Mouse (Mus musculus): Measurements from ENCODE around the gene Neurod4. TPM values are rescaled to one million over a fixed set of nuclear protein-coding genes. Genes with fewer than 3 reads are reported as not detected.
A peak's percentile ranks its signal among the peaks of the same experiment; 100 is the strongest.
"Not testable (repeated sequence)": the region's sequence is repeated elsewhere in the genome, so short reads cannot be mapped to it uniquely, and the experiment has no call there.

Neurod4 gene
- polyA plus RNA-seq, 2 experiments = 0.06 TPM; not detected in 1

DNA sequence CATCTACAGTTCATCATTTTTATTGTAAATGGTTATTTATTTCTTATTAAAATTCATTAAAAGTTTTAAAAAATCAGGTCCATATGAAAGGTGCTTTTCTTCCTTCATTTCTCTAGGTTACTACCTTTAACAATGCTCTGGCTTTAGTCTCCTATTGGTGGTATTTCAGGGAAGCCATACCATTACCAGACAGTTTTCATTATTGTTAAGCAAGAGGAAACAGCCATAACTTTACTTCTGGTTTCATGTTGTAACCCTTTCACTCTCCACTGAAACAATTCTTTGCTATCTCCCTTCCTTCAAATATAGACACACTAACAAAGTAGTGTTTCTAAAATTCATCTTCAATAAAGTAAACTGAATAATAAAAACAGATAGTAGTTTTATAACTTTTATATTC, 35.8 kb upstream of the Neurod4 start:
- no peaks in the 10 kb centered on the region for H3K9me3 ChIP-seq (ENCODE audit: control insufficient read depth, low read length)
- H3K36me3 ChIP-seq (ENCODE audit: control insufficient read depth, insufficient read depth, low read length) = no peaks in the 10 kb centered on the region
- H3K9ac ChIP-seq (ENCODE audit: low read depth, low read length, severe bottlenecking) = no peak overlapping the region
- H3K27ac ChIP-seq (replicated peaks; ENCODE audit: low read depth, low read length) = no peak overlapping the region
- ATAC-seq (ENCODE audit: low FRiP score, low read depth) = no peak
- no peak overlapping the region for H3K4me2 ChIP-seq (replicated peaks; ENCODE audit: low read depth, low read length, severe bottlenecking)
- no peaks in the 10 kb centered on the region for H3K27me3 ChIP-seq (ENCODE audit: control insufficient read depth, insufficient read depth, low read length)
- TF ChIP-seq POLR2A (IDR thresholded peaks at IDR 0.05; ENCODE audit: borderline replicate concordance, extremely low read depth, insufficient read depth, insufficient read length) = no peak
- no peak overlapping the region for H3K4me3 ChIP-seq (replicated peaks; ENCODE audit: low read length)
- no peaks in the 10 kb centered on the region for H3K4me1 ChIP-seq (ENCODE audit: control insufficient read depth, insufficient read depth, low read length)
- DNase-seq (ENCODE audit: low spot score) = no peak

- TF ChIP-seq POLR2A (IDR thresholded peaks at IDR 0.05; ENCODE audit: borderline replicate concordance, extremely low read depth, insufficient read depth, insufficient read length) = no peak
- Histone ChIP-seq H3K27ac (replicated peaks; ENCODE audit: low read depth, low read length) (no peak overlapping the region), H3K4me2 (replicated peaks; ENCODE audit: low read depth, low read length, severe bottlenecking) (no peak overlapping the region), H3K9ac (ENCODE audit: low read depth, low read length, severe bottlenecking) (no peak overlapping the region), H3K9me3 (ENCODE audit: control insufficient read depth, low read length) (no peaks in the 10 kb centered on the region), H3K36me3 (ENCODE audit: control insufficient read depth, insufficient read depth, low read length) (no peaks in the 10 kb centered on the region), H3K27me3 (ENCODE audit: control insufficient read depth, insufficient read depth, low read length) (no peaks in the 10 kb centered on the region), H3K4me1 (ENCODE audit: control insufficient read depth, insufficient read depth, low read length) (no peaks in the 10 kb centered on the region), H3K4me3 (replicated peaks; ENCODE audit: low read length) (no peak overlapping the region)
- 72% methylated on average over 2 of the region's 2 CpGs for WGBS
- ATAC-seq (ENCODE audit: low FRiP score, low read depth) (peak; percentile 89), DNase-seq (ENCODE audit: low spot score) (peak; percentile 67)
These were observed 34.2 kb upstream of the Neurod4 start for GRCm38 (mm10) chr10:130314110-130314829.

GRCm38 (mm10) chr10:130313531-130313930, 33.5 kb upstream of the Neurod4 start:
- Histone ChIP-seq H3K4me2 (replicated peaks; ENCODE audit: low read depth, low read length, severe bottlenecking) (no peak overlapping the region), H3K9ac (ENCODE audit: low read depth, low read length, severe bottlenecking) (no peak overlapping the region), H3K36me3 (ENCODE audit: control insufficient read depth, insufficient read depth, low read length) (no peaks in the 10 kb centered on the region), H3K27ac (replicated peaks; ENCODE audit: low read depth, low read length) (no peak overlapping the region), H3K27me3 (ENCODE audit: control insufficient read depth, insufficient read depth, low read length) (no peaks in the 10 kb centered on the region), H3K4me1 (ENCODE audit: control insufficient read depth, insufficient read depth, low read length) (no peaks in the 10 kb centered on the region), H3K9me3 (ENCODE audit: control insufficient read depth, low read length) (no peaks in the 10 kb centered on the region), H3K4me3 (replicated peaks; ENCODE audit: low read length) (no peak overlapping the region)
- DNase-seq (ENCODE audit: low spot score) (peak; percentile 10), ATAC-seq (ENCODE audit: low FRiP score, low read depth) (no peak)
- no peak for TF ChIP-seq POLR2A (IDR thresholded peaks at IDR 0.05; ENCODE audit: borderline replicate concordance, extremely low read depth, insufficient read depth, insufficient read length)
- 44% methylated on average over 1 of the region's 1 CpGs for WGBS

- no peak overlapping the region for H3K4me3 ChIP-seq (replicated peaks; ENCODE audit: low read length)
- H3K4me2 ChIP-seq (replicated peaks; ENCODE audit: low read depth, low read length, severe bottlenecking) = no peak overlapping the region
- no peak overlapping the region for H3K9ac ChIP-seq (ENCODE audit: low read depth, low read length, severe bottlenecking)
- no peaks in the 10 kb centered on the region for H3K36me3 ChIP-seq (ENCODE audit: control insufficient read depth, insufficient read depth, low read length)
- 79% methylated on average over 2 of the region's 2 CpGs for WGBS
- ATAC-seq (ENCODE audit: low FRiP score, low read depth) (no peak), DNase-seq (ENCODE audit: low spot score) (no peak)
- no peaks in the 10 kb centered on the region for H3K4me1 ChIP-seq (ENCODE audit: control insufficient read depth, insufficient read depth, low read length)
- H3K9me3 ChIP-seq (ENCODE audit: control insufficient read depth, low read length) = no peaks in the 10 kb centered on the region
- H3K27ac ChIP-seq (replicated peaks; ENCODE audit: low read depth, low read length) = no peak overlapping the region
- no peak for TF ChIP-seq POLR2A (IDR thresholded peaks at IDR 0.05; ENCODE audit: borderline replicate concordance, extremely low read depth, insufficient read depth, insufficient read length)
- no peaks in the 10 kb centered on the region for H3K27me3 ChIP-seq (ENCODE audit: control insufficient read depth, insufficient read depth, low read length)
These were observed 31.6 kb upstream of the Neurod4 start for GRCm38 (mm10) chr10:130311534-130312227.

- not testable (repeated sequence) for H3K4me3 ChIP-seq (replicated peaks; ENCODE audit: low read length); H3K4me1 ChIP-seq (ENCODE audit: control insufficient read depth, insufficient read depth, low read length); H3K9me3 ChIP-seq (ENCODE audit: control insufficient read depth, low read length); H3K27ac ChIP-seq (replicated peaks; ENCODE audit: low read depth, low read length); DNase-seq (ENCODE audit: low spot score); H3K4me2 ChIP-seq (replicated peaks; ENCODE audit: low read depth, low read length, severe bottlenecking); H3K36me3 ChIP-seq (ENCODE audit: control insufficient read depth, insufficient read depth, low read length); H3K9ac ChIP-seq (ENCODE audit: low read depth, low read length, severe bottlenecking); ATAC-seq (ENCODE audit: low FRiP score, low read depth); H3K27me3 ChIP-seq (ENCODE audit: control insufficient read depth, insufficient read depth, low read length)
- 72% methylated on average over 3 of the region's 5 CpGs for WGBS
These were observed 24.1 kb upstream of the Neurod4 start for GRCm38 (mm10) chr10:130304138-130304537.

- H3K27ac ChIP-seq (replicated peaks; ENCODE audit: low read depth, low read length); H3K27me3 ChIP-seq (ENCODE audit: control insufficient read depth, insufficient read depth, low read length); ATAC-seq (ENCODE audit: low FRiP score, low read depth); H3K4me3 ChIP-seq (replicated peaks; ENCODE audit: low read length); H3K4me1 ChIP-seq (ENCODE audit: control insufficient read depth, insufficient read depth, low read length); H3K36me3 ChIP-seq (ENCODE audit: control insufficient read depth, insufficient read depth, low read length); H3K9ac ChIP-seq (ENCODE audit: low read depth, low read length, severe bottlenecking); H3K4me2 ChIP-seq (replicated peaks; ENCODE audit: low read depth, low read length, severe bottlenecking); H3K9me3 ChIP-seq (ENCODE audit: control insufficient read depth, low read length): not testable (repeated sequence)
- peak; percentile 23 for DNase-seq (ENCODE audit: low spot score)
- WGBS = 17% methylated on average over 4 of the region's 4 CpGs
These were observed 18.7 kb upstream of the Neurod4 start for GRCm38 (mm10) chr10:130298748-130299147.

Data from limb, embryonic 14.5 days (tissue).